Mouse (Mus musculus) cerebellum, postnatal 4 days (tissue): Measurements from ENCODE around the gene Slc25a4.
A peak's percentile ranks its signal among the peaks of the same experiment; 100 is the strongest.
"Not testable (repeated sequence)": the region's sequence is repeated elsewhere in the genome, so short reads cannot be mapped to it uniquely, and the experiment has no call there.

Source experiments
- DNase-seq, 2 experiments: peaks; one replicate each; pipeline ENCODE4 v3.0.0; 2022; ENCODE audit warnings: low spot score in 2 of 2, mixed read lengths in 1 of 2

Gene Slc25a4

DNA sequence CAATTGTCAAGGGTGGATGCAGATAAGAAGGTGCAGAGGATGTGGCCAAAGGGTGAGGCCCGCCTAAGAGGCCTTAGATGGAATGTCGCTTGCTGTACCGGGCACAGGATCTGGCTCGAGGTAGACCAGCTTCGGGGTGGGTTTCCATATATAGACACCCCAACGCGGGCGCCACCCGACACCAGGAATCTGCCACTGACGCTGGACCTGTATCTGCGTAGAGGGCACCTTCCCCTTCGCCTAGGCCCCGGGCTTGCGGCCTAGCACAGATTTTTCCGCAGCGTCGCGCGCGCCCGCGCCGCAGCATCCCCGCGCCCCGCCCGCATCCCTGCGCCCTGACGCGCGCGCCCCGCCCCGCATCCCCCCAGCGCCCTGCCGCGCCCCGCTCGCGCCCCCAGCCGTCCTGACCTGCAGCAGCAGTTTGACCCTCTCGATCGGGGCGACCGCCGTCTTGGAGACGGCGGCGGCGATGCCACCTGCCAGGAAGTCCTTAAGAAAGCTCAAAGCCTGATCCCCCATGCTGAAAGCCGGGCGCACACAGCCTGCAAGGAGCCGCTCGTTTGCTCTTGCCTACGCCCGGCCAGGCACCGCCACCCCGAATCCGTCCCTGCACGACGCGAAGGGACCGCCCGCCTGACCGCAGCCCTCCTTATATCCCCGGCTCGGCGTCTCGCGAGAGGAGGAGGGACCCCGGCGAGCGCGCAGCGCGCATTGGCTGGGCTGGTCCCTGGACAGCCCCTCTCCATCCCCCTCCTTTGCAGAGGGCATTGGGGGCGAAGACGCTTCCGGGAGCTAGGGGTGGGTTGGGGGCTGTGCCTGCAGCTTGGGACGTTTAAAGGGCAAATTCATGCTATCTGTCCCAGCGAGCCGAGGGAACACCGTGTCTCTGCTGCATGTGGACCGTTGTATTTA lies at the start of gene Slc25a4:
Gene Slc25a4 (minus strand): TSS at position 881 of the 912 bp plus-strand sequence.
- peak; percentile 97 to 99 for DNase-seq

DNA sequence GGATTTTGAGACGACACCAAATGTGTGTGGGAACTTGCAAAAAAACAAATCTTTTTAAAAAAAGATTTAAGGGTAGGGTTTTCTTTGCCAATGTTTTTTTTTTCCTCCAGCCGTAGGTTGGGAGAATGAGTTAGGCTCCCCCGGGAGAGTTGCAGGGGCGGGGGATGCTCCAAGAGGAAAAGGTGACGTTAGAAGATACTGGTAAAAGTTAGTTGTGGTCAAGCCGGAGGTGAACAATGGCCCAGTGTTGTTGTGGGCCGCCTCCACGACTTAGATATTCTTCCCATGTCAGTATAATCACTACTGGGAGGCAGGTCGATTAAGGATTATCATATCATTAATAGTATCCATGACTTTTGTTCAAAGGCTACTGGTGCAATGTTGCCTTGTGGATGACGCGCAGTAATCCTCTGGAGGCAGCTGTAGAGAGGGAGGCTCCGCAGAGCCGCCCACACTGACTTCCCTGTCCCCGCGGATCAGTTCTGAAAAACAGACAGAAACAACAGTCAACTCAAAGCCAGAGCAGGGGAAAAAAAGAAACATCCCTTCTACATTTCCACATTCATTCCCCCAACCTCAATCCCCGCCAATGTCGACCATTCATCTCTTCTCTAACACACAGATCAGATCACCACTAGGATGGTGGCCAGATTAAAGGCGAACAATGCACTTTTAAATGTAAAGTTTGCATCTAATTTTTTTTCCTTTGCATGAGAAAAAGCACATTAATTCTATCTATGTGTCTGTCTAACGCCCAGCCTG lies 47.0 kb upstream of the Slc25a4 start:
- DNase-seq = no peak

DNA sequence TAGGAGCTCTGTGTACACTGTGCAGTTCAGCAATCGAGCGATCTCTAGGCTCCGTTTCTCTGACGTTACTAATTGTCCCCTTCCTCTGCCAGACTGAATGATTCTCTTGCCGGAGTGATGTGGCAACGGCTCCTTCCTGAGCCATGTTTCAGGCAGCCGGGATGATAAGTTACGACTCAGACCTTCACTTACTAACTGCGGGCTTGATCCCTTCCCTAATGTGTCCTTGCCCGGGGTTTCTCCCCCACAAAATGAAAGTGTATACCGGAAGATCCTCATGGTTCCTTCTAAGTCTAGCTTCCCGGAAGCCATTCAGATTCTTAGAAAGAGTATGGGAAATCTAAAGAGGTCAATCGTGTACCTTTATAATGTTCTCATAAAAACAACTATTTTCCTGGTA lies 41.4 kb upstream of the Slc25a4 start:
- no peak for DNase-seq

DNA sequence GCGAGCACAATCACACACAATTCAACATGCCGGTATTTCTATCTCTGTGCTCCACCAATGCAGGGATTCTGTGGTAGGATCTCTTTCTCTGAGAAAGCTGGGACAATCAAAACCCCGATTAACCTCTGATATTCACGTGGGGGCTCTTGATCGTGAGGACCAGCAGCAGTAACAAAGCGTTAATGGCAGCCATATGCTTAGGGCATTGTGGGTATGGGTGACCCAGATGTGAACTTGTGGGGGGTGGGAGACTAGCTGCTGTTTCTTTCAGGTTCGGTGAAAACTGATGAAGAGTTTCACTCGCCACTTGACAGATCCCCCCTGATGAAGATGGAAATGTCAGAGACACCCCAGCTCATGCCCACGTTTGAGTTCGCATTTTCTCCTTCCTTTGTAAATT lies 40.5 kb upstream of the Slc25a4 start:
- no peak for DNase-seq

GRCm38 (mm10) chr8:46246346-46246745 lies 35.3 kb upstream of the Slc25a4 start:
- no peak for DNase-seq

DNA sequence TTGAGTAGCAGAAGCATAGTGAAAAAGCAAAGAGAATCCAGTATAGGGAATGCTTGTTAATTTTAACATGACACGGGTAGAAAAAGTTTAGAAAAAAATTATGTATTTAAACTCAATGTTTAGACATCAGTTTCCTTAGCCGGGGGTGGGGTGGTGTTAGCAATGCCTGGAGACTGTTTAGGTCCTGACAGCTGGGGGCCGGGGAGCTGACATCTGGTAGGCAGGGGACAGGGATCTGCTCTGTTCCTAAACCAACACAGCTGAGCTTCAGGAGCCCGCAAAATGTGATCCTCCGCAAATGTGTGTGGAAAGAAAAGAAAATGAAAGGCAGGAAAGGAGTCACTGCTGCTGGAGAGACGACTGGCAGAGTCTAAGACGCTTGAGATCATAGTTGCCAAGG lies 31.9 kb upstream of the Slc25a4 start:
- DNase-seq = no peak

DNA sequence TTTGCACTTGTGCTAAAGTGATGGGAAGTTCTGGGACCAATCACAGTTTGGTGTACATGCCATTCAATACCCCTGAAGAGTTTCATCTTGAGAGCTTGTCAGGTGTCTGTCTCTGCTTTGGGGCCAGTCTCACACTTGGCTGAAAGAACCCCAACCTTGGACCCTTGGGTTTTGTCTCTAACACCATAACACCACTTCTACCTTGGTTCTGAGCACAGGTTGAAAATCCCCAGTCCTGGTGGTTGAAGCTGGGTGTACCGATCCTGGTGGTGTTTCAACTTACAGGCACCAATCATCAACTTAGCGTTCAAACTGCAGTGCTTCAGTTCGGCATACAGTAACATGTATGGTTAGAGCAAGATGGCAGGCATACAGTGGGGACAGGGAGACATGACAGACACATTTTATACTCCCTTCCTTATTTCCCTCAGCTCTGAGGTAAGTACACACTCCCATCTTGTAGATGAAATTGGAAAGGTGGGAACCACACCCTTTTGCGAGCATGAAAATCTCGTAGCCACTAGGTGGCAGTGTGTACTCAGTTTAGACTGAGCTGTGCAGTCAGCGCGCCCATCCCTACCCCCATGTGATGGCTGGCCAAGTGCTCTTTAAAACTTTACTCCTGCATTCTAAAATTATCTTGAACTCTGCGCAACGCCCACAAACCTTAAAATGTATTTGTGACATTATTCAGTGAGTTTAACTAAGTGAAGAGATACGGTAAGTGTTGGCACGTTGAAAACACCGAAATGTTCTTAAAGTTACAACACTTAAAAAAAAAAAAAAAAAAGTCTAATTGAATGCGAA lies 30.7 kb upstream of the Slc25a4 start:
- peak; percentile 60 to 78 for DNase-seq

DNA sequence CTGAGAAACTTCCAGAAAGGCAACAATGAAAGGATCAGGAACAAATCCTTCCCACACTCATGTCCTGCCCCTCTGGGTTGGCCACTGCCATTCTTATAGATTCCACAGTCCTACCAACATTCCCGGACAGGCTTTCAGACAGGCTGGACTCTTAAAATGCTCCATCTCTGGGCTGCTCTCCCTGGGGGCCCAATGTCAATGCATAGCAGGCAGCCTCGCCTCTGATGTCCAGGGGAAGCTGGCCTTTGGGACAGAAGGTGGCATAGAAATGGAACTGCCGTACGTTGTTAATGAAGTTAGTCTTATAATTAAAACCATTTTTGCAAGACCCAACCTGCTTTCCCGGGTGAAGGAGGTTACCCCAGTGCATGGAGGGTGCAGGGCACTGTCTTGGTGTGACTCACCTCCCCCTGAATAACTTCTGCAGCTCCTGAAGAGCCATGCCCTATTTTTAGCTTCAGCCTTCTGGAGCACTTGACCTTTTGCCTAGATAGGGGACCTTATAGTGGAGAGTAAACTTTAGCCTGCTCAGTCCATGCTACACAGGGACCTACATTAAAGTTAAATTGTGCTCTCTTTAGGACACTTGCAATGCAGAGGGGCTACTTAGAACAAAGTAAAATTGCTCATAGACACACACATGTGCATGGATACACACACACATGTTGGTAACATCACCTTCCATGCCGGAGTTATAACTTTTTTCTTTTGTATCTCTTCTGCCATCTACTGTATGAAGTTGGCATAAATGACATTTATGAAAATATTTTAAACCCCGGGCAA lies 25.5 kb upstream of the Slc25a4 start:
- DNase-seq = no peak

DNA sequence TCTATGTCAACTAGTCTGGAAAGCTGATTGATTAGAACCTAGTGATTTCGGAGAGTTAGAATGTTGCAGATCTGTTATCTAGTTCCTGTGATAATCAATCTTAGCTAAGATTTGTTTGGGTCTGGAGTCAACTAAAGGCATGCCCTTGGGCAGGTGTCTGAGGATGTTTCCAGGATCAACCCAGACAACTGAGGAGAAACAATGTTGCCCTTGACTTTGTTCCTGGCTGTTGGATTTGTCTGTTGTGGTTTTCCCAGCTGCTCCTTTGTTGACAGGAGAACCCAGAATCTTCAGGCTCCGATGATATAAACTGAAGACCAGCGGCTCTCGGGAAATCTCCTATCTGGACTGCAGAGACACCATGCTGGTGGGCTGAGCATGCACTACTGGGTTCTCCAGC lies 23.7 kb upstream of the Slc25a4 start:
- DNase-seq = no peak

- DNase-seq = no peak
Measured at GRCm38 (mm10) chr8:46232798-46233197, 21.7 kb upstream of the Slc25a4 start.

DNA sequence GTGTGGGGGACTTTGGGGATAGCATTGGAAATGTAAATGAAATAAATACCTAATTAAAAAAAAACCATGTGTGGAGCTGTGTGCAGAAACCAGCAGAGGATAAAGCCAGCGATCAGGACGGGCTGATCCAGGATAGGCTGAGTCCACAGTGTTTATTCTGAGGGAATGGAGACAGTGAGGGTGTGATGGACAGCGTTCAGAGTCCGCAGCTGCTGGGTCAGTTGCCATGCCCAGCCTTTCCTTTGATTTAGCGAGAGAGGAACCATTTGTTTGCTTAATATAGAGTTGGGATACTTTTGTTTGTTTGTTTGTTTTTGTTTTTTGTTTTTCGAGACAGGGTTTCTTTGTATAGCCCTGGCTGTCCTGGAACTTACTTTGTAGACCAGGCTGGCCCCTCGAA lies 20.9 kb upstream of the Slc25a4 start:
- not testable (repeated sequence) for DNase-seq

DNA sequence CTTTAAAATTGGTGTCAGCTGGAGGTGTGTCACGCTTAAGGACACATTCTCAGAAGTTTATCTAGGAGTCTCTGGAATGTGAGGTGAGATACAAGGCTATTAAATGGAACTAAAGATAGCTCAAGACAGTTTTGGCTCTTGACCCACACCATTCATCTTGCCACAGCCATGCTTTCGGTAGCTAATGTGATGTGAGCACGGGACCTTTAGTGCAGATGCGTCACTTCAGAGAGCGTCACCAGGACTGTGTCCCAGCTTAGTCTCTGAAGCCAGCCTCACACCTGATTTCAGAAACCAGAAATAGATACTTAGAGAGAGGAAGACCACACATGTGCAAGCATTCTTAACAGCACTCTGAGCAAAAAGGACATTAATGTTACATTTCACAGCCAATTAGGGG lies 15.5 kb upstream of the Slc25a4 start:
- no peak for DNase-seq

GRCm38 (mm10) chr8:46225501-46225900 lies 14.4 kb upstream of the Slc25a4 start:
- no peak for DNase-seq

- no peak for DNase-seq
Measured at GRCm38 (mm10) chr8:46220566-46220965, 9.5 kb upstream of the Slc25a4 start.

DNA sequence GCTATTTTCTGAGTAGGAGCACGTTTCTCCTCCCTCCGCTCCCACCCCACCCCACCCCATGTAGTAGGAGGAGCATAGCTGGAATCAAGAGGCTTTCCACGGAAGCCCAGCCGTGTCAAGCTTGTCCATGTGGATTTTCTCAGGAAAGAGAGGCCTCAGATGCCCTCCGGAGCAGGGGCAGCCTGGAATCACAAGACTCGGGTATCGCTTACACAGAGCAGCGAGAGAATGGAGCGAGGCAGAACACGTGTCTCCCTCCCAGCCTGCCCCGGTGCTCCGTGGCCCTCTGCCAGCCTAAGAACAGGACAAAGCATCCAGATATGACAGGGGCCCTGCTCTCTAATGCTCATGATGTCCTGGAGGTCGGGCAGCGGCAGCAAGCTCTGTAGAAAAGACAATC lies 5.8 kb upstream of the Slc25a4 start:
- peak in 1 of 2 experiments; percentile 68 for DNase-seq

- no peak for DNase-seq
Measured at GRCm38 (mm10) chr8:46213971-46214480, 2.9 kb upstream of the Slc25a4 start.

DNA sequence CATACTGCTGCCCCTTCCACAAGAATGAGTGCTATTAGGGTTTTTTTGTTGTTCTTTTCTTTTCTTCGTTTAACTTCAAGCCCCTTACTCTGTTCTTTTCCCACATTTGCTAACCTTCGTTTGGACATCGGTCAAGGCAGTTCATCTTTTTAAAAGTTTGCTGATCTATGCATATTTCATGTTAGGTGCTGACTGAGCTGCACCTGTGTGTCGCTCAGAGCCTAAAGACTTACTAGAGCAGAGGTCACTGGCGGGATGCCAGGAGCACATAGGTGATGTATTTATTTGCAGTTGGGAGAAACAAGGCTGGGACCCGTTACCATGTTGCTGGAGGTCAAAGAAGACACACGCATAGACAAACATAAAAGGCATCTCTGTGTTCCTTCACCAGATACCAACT lies 1.1 kb upstream of the Slc25a4 start:
- no peak for DNase-seq

DNA sequence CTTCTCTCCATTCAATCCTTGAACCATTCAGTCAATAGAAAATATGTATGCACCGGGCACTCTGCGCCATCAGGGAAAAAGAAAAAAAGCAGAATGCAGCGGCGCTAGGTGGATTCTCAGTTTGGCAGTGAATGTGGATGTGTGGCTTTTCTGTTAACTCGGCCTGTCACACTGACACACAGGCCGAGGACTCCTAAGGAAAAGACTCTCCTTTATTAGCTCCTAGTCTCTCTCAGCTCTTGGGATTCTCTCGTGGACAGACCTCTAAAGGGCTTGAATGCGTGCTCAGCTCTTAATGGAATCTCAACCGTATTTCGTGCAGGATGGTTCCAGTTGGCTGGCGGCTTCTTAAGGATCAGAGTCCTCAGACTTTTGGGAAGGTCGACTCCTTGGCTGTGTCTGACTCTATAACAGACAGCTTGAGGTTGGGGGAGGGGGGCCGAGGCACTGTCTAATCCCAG lies 557 bp upstream of the Slc25a4 start:
- DNase-seq = no peak

DNA sequence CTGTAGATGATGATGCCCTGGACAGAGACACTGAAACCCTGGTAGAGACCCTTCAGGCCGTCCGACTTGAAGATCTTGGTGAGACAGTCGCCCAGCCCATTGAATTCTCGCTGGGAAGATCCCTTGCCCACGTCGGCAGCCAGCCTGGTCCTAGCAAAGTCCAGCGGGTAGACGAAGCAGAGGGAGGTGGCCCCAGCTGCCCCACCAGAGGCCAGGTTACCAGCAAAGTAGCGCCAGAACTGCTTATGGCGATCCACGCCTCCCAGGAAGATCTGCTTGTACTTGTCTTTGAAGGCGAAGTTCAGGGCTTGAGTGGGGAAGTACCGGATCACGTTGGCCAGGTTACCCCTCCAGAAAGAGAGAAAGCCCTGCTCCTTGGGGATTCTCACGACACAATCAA lies 2.0 kb downstream of the Slc25a4 start:
- peak in 1 of 2 experiments; percentile 30 for DNase-seq

DNA sequence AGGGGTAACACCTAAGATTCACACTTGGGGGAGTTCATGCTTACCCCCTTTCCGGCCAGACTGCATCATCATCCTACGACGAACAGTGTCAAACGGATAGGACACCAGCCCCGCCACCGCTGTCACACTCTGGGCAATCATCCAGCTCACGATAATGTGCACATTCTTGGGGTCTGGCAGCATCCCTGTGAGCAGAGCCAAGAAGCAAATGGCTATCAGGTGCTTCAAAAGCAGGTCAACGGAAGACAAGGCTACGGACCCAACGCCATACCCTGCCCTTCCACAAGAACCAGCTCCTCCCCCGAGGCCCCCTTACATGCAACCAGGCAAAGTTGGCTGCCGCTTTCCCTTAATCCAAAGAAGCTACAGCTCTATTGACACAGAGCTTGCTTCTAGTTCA lies 2.7 kb downstream of the Slc25a4 start:
- DNase-seq = peak; percentile 32 to 68

GRCm38 (mm10) chr8:46206107-46206506 lies 5.0 kb downstream of the Slc25a4 start:
- no peak for DNase-seq
